Mouse (Mus musculus) heart, postnatal 0 days (tissue): ENCODE measurements around the gene Ten1.

ENCODE experiments used
- CTCF ChIP-seq: IDR thresholded peaks from 2 replicates; pipeline ENCODE4 v1.5.1; 2016; ENCODE audit warnings: antibody characterized with exemption, control low read depth, low read depth
- EP300 ChIP-seq: IDR thresholded peaks from 2 replicates; pipeline ENCODE4 v1.6.1; 2016; ENCODE audit warnings: antibody characterized with exemption, low read depth

DNA sequence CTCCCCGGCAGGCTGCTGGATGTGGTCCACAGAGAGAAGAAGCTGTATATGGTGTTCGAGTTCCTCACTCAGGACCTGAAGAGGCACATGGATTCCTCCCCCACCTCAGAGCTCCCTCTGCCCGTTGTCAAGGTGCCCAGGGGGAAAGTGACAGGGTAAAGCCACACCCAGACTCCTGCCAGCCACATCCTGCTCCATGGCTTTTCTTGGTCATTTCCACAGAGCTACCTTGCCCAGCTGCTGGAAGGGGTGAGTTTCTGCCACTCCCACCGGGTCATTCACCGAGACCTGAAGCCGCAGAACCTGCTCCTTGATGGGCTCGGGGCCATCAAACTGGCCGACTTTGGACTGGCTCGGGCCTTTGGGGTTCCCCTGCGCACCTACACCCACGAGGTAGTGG is 17.9 kb downstream of the Ten1 start:
- TF ChIP-seq EP300 (no peak), CTCF (no peak)
